21 mouse cellular contexts compared by ENCODE assay signal in genomic region chr2:146219791-146220190, GRCm38 (mm10). TPM values are rescaled to one million over a fixed set of nuclear protein-coding genes. Genes with fewer than 3 reads are reported as not detected.
A peak's percentile ranks its signal among the peaks of the same experiment; 100 is the strongest.
DNase-seq lines count a peak whose midpoint lies in the region; ATAC-seq lines count a peak whose summit lies in the region.
"Had no signal": no experiment of that assay in that cellular context is flagged by ENCODE, and none has a peak within 500 bp of the region (broad histone marks: within the 10 kb centered on the region; RNA-seq: fewer than 3 reads in every experiment).

No protein-coding gene starts in this region.

- no peaks in the 10 kb centered on the region for H3K9me3 ChIP-seq in embryonic facial prominence, embryonic 11.5 days (replicated peaks; ENCODE audit: control insufficient read depth, low read length)
- H3K9me3 ChIP-seq in embryonic facial prominence, embryonic 10.5 days = no peaks in the 10 kb centered on the region
- H3K9me3 ChIP-seq in hindbrain, embryonic 15.5 days = no peaks in the 10 kb centered on the region
- no peaks in the 10 kb centered on the region for H3K9me3 ChIP-seq in hindbrain, embryonic 12.5 days (replicated peaks)
- no peaks in the 10 kb centered on the region for H3K9me3 ChIP-seq in midbrain, embryonic 16.5 days (replicated peaks; ENCODE audit: control insufficient read depth, low read length, poor library complexity, severe bottlenecking)
- H3K9me3 ChIP-seq in midbrain, embryonic 10.5 days (replicated peaks) = no peaks in the 10 kb centered on the region
- H3K9me3 ChIP-seq: heart, embryonic 13.5 days; liver, embryonic 13.5 days; neural tube, embryonic 13.5 days had no signal

- no peak overlapping the region for H3K4me3 ChIP-seq in embryonic facial prominence, embryonic 11.5 days (ENCODE audit: low read depth, low read length)
- no peak overlapping the region for H3K4me3 ChIP-seq in embryonic facial prominence, embryonic 10.5 days
- no peak overlapping the region for H3K4me3 ChIP-seq in hindbrain, embryonic 15.5 days
- no peak overlapping the region for H3K4me3 ChIP-seq in hindbrain, embryonic 12.5 days
- no peak overlapping the region for H3K4me3 ChIP-seq in midbrain, embryonic 16.5 days (ENCODE audit: low read depth, low read length)
- no peak overlapping the region for H3K4me3 ChIP-seq in midbrain, embryonic 10.5 days
- H3K4me3 ChIP-seq: heart, adult 2 months; heart, embryonic 13.5 days; liver, embryonic 13.5 days had no signal

- no peak for ATAC-seq in embryonic facial prominence, embryonic 11.5 days (replicated peaks; ENCODE audit: insufficient number of reproducible peaks, low FRiP score, low TSS enrichment, low read depth)
- no peak for ATAC-seq in hindbrain, embryonic 15.5 days (ENCODE audit: low FRiP score, low read depth)
- no peak for ATAC-seq in hindbrain, embryonic 12.5 days (ENCODE audit: low FRiP score)
- no peak for ATAC-seq in midbrain, embryonic 16.5 days
- ATAC-seq: hindbrain, embryonic 16.5 days; intestine, embryonic 16.5 days had no signal

- H3K4me2 ChIP-seq in embryonic facial prominence, embryonic 11.5 days (ENCODE audit: low read depth, low read length) = no peak overlapping the region
- 0 out of 2 replicates have a peak overlapping the region, but pooled peaks have one; percentile 58 for H3K4me2 ChIP-seq in hindbrain, embryonic 15.5 days
- H3K4me2 ChIP-seq in hindbrain, embryonic 12.5 days (replicated peaks) = no peak overlapping the region
- peak overlapping the region; percentile 12; the same call in 1 of the 2 replicates for H3K4me2 ChIP-seq in midbrain, embryonic 16.5 days (ENCODE audit: low read length)
- H3K4me2 ChIP-seq: heart, embryonic 13.5 days; liver, embryonic 13.5 days had no signal

- 14% methylated on average over 11 of the region's 11 CpGs for WGBS in embryonic facial prominence, embryonic 11.5 days
- WGBS in embryonic facial prominence, embryonic 10.5 days = 10% methylated on average over 11 of the region's 11 CpGs
- 11% methylated on average over 11 of the region's 11 CpGs for WGBS in hindbrain, embryonic 15.5 days
- 8% methylated on average over 11 of the region's 11 CpGs for WGBS in hindbrain, embryonic 12.5 days
- WGBS in midbrain, embryonic 16.5 days = 13% methylated on average over 11 of the region's 11 CpGs
- WGBS in midbrain, embryonic 10.5 days = 9% methylated on average over 11 of the region's 11 CpGs

- H3K36me3 ChIP-seq in embryonic facial prominence, embryonic 11.5 days (replicated peaks; ENCODE audit: control insufficient read depth, insufficient read depth, low read depth, low read length) = no peaks in the 10 kb centered on the region
- no peaks in the 10 kb centered on the region for H3K36me3 ChIP-seq in embryonic facial prominence, embryonic 10.5 days (replicated peaks)
- H3K36me3 ChIP-seq in hindbrain, embryonic 15.5 days = no peaks in the 10 kb centered on the region
- H3K36me3 ChIP-seq in hindbrain, embryonic 12.5 days = no peaks in the 10 kb centered on the region
- H3K36me3 ChIP-seq in midbrain, embryonic 16.5 days (ENCODE audit: control insufficient read depth, insufficient read depth, low read length) = no peaks in the 10 kb centered on the region
- no peaks in the 10 kb centered on the region for H3K36me3 ChIP-seq in midbrain, embryonic 10.5 days
- H3K36me3 ChIP-seq: heart, embryonic 13.5 days; liver, embryonic 13.5 days; neural tube, embryonic 13.5 days had no signal

- DNase-seq in embryonic facial prominence, embryonic 11.5 days (ENCODE audit: low spot score) = peak; percentile 14
- no peak for DNase-seq in embryonic facial prominence, embryonic 10.5 days (ENCODE audit: low spot score)
- DNase-seq in midbrain, embryonic 10.5 days (ENCODE audit: low spot score) = no peak
- DNase-seq in induced T-regulatory cell, adult 2 months (ENCODE audit: low read depth) = peak; percentile 38
- DNase-seq: adrenal gland, postnatal 25 days; cerebellum, adult 11 months; gastrocnemius, postnatal 25 days; heart, postnatal 14 days; kidney, adult 9 months; liver, embryonic 13.5 days; lung, adult 2 months; lung, postnatal 14 days; thymus, postnatal 14 days had no signal

- H3K27me3 ChIP-seq in embryonic facial prominence, embryonic 11.5 days (ENCODE audit: control insufficient read depth, insufficient read depth, low read length) = peaks cover 70% of the 10 kb centered on the region
- H3K27me3 ChIP-seq in embryonic facial prominence, embryonic 10.5 days (replicated peaks; ENCODE audit: low read depth, poor library complexity, severe bottlenecking) = peaks cover 99% of the 10 kb centered on the region
- H3K27me3 ChIP-seq in hindbrain, embryonic 15.5 days = 0 out of 2 replicates have a peak, but pooled peaks cover 21% of the 10 kb centered on the region
- peaks cover 62% of the 10 kb centered on the region for H3K27me3 ChIP-seq in hindbrain, embryonic 12.5 days
- no peaks in the 10 kb centered on the region for H3K27me3 ChIP-seq in midbrain, embryonic 16.5 days (ENCODE audit: control insufficient read depth, insufficient read depth, low read depth, low read length)
- H3K27me3 ChIP-seq in midbrain, embryonic 10.5 days (ENCODE audit: low read depth, poor library complexity, severe bottlenecking) = peaks cover 99% of the 10 kb centered on the region

- peaks cover 18% of the 10 kb centered on the region for H3K4me1 ChIP-seq in embryonic facial prominence, embryonic 11.5 days (ENCODE audit: control insufficient read depth, insufficient read depth, low read length)
- peaks cover 67% of the 10 kb centered on the region for H3K4me1 ChIP-seq in embryonic facial prominence, embryonic 10.5 days
- peaks cover 63% of the 10 kb centered on the region for H3K4me1 ChIP-seq in hindbrain, embryonic 15.5 days (replicated peaks)
- H3K4me1 ChIP-seq in hindbrain, embryonic 12.5 days = peaks cover 56% of the 10 kb centered on the region
- H3K4me1 ChIP-seq in midbrain, embryonic 16.5 days (ENCODE audit: control insufficient read depth, insufficient read depth, low read length) = peaks cover 35% of the 10 kb centered on the region
- peaks cover 90% of the 10 kb centered on the region for H3K4me1 ChIP-seq in midbrain, embryonic 10.5 days

- no peak overlapping the region for H3K27ac ChIP-seq in embryonic facial prominence, embryonic 11.5 days (replicated peaks; ENCODE audit: low read depth, low read length)
- H3K27ac ChIP-seq in embryonic facial prominence, embryonic 10.5 days (replicated peaks) = no peak overlapping the region
- H3K27ac ChIP-seq in hindbrain, embryonic 15.5 days (replicated peaks) = no peak overlapping the region
- no peak overlapping the region for H3K27ac ChIP-seq in hindbrain, embryonic 12.5 days
- no peak overlapping the region for H3K27ac ChIP-seq in midbrain, embryonic 16.5 days (ENCODE audit: low read length)
- no peak overlapping the region for H3K27ac ChIP-seq in midbrain, embryonic 10.5 days (replicated peaks)
- H3K27ac ChIP-seq: heart, adult 2 months; heart, embryonic 13.5 days; liver, embryonic 13.5 days had no signal

- H3K9ac ChIP-seq in embryonic facial prominence, embryonic 11.5 days (replicated peaks; ENCODE audit: low read length) = no peak overlapping the region
- no peak overlapping the region for H3K9ac ChIP-seq in hindbrain, embryonic 15.5 days
- no peak overlapping the region for H3K9ac ChIP-seq in hindbrain, embryonic 12.5 days
- no peak overlapping the region for H3K9ac ChIP-seq in midbrain, embryonic 16.5 days (ENCODE audit: low read depth, low read length)
- H3K9ac ChIP-seq: heart, embryonic 13.5 days; liver, embryonic 13.5 days had no signal

RNA-seq across cellular contexts. Expression of gene Insm1, which starts 1.9 kb away (rescaled TPM):
- polyA plus RNA-seq in embryonic facial prominence, embryonic 11.5 days (2014; fragmentation: Nextera tagmentation; extraction: Ambion mirVana) = 3.2 and 3.7 TPM in 2 replicates
- polyA plus RNA-seq in embryonic facial prominence, embryonic 10.5 days (2016; fragmentation: Nextera tagmentation; extraction: Ambion mirVana) = 1.5 and 1.9 TPM in 2 replicates
- 3.8 and 5.1 TPM in 2 replicates for polyA plus RNA-seq in hindbrain, embryonic 15.5 days (2015; fragmentation: Nextera tagmentation; extraction: Ambion mirVana)
- 7.0 and 8.5 TPM in 2 replicates for polyA plus RNA-seq in hindbrain, embryonic 12.5 days (2016; fragmentation: Nextera tagmentation; extraction: Ambion mirVana)
- polyA plus RNA-seq in midbrain, embryonic 16.5 days (2015; fragmentation: Nextera tagmentation; extraction: Ambion mirVana) = 2.7 TPM in 2 replicates
- polyA plus RNA-seq in midbrain, embryonic 10.5 days (2016; fragmentation: Nextera tagmentation; extraction: Ambion mirVana) = 3.0 and 4.7 TPM in 2 replicates
- polyA plus RNA-seq: heart, adult 2 months; heart, embryonic 13.5 days; liver, embryonic 13.5 days had no signal

Comparison
In these comparisons a context has a peak if more than half of its experiments do, and no peak if none do; other contexts are left out.
1. DNase-seq: peak in embryonic facial prominence, embryonic 11.5 days (single experiment) and induced T-regulatory cell, adult 2 months (single experiment); none in embryonic facial prominence, embryonic 10.5 days (single experiment) and midbrain, embryonic 10.5 days (single experiment).
2. H3K4me2 ChIP-seq: peak in hindbrain, embryonic 15.5 days (single experiment) and midbrain, embryonic 16.5 days (single experiment); none in embryonic facial prominence, embryonic 11.5 days (single experiment) and hindbrain, embryonic 12.5 days (single experiment).